Mouse (Mus musculus) ES-Bruce4 (cell line): Measurements from ENCODE around the gene Zbtb20. TPM values are rescaled to one million over a fixed set of nuclear protein-coding genes. Genes with fewer than 3 reads are reported as not detected.

Source experiments
- H3K27ac ChIP-seq: 2 replicates; pipeline ENCODE4 v1.5.1; 2012; ENCODE audit warnings: low read length, inconsistent platforms; ENCODE audit not compliant: insufficient read depth
- H3K27me3 ChIP-seq: 2 replicates; pipeline ENCODE4 v1.6.1; 2012; ENCODE audit warnings: mild to moderate bottlenecking, low read length, inconsistent platforms; ENCODE audit not compliant: control insufficient read depth, poor library complexity, insufficient read depth, severe bottlenecking
- H3K36me3 ChIP-seq: 2 replicates; pipeline ENCODE4 v1.6.1; 2012; ENCODE audit warnings: inconsistent platforms, mild to moderate bottlenecking, low read length, moderate library complexity; ENCODE audit not compliant: control insufficient read depth, poor library complexity, insufficient read depth, severe bottlenecking
- H3K4me1 ChIP-seq: one replicate; pipeline ENCODE4 v1.8.1; 2011; ENCODE audit warnings: low read length; ENCODE audit not compliant: control insufficient read depth, insufficient read depth
- H3K4me3 ChIP-seq: 2 replicates; pipeline ENCODE4 v1.5.1; 2011; ENCODE audit warnings: low read depth, mild to moderate bottlenecking, low read length
- H3K9ac ChIP-seq: 2 replicates; pipeline ENCODE4 v1.6.1; 2012; ENCODE audit warnings: low read depth, mild to moderate bottlenecking, inconsistent platforms; ENCODE audit not compliant: poor library complexity, severe bottlenecking
- H3K9me3 ChIP-seq: replicated peaks from 2 replicates; pipeline ENCODE4 v1.6.1; 2012; ENCODE audit warnings: mild to moderate bottlenecking, low read length, inconsistent platforms; ENCODE audit not compliant: control insufficient read depth, poor library complexity, insufficient read depth, severe bottlenecking
- CTCF ChIP-seq: IDR thresholded peaks from one replicate; pipeline ENCODE4 v1.8.1; 2011; ENCODE audit warnings: low read depth, low read length
- EP300 ChIP-seq: IDR thresholded peaks from 2 replicates; pipeline ENCODE4 v1.6.1; 2011; ENCODE audit warnings: low read depth, low read length; ENCODE audit not compliant: insufficient read depth
- POLR2A ChIP-seq: IDR thresholded peaks from one replicate; pipeline ENCODE4 v1.8.1; 2011; ENCODE audit warnings: low read length; ENCODE audit not compliant: insufficient read depth
- polyA plus RNA-seq: library from polyadenylated mRNA; stranded (reverse); fragments of >200 nt; gene quantifications from 2 replicates; pipeline ENCODE4 v1.2.4, GENCODE M21; 2011; ENCODE audit warnings: low read depth; ENCODE audit not compliant: missing spikeins, insufficient read depth, insufficient read length

The Zbtb20 gene
- polyA plus RNA-seq, 1 experiment, result 9.9 TPM

DNA sequence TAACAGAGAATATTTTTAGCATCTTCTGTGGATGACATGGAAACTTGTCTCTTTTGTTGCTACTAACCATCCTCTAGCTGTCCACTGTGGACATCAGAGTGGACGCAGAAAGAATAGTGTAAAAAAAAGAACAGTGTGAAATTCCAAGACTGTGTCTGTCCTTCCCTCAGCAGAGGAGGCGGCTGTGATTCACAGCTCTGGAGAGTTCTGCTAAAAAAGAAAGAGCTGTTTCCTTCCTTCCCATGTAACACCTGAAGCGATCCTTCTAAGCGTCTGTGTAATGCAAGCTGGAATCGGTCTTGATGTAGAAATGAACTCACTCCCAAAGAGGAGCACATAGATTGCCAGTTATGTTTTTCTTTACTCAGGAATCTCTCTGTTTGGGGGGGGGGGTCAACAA lies 512.7 kb downstream of the Zbtb20 start:
- Histone ChIP-seq H3K36me3 (no peaks in the 10 kb centered on the region), H3K4me1 (no peaks in the 10 kb centered on the region), H3K9ac (no peak overlapping the region), H3K9me3 (no peaks in the 10 kb centered on the region), H3K27me3 (no peaks in the 10 kb centered on the region), H3K27ac (no peak overlapping the region), H3K4me3 (no peak overlapping the region)
- TF ChIP-seq POLR2A, result no peak

DNA sequence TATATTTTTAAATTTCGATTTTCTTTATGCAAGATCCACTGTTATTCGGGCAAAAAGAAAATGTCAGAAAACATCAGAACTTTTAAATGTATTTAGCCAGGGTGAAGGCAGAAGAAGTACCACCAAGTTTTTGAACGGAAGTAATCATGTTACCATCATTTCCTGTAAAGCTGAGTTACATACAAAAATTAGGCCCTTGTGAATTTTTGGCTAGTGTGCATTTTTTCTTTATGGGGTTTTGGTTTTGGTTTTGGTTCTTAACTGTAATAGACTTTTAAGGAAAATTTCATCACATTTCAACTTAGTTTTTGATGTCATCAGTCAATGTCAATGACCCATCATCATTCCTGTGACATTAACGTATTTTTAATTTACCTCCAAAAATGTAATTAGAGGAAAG lies 514.7 kb downstream of the Zbtb20 start:
- no peaks in the 10 kb centered on the region for H3K36me3 ChIP-seq
- no peak overlapping the region for H3K9ac ChIP-seq
- no peak overlapping the region for H3K4me3 ChIP-seq
- no peaks in the 10 kb centered on the region for H3K9me3 ChIP-seq
- no peak overlapping the region for H3K27ac ChIP-seq
- H3K4me1 ChIP-seq, result no peaks in the 10 kb centered on the region
- TF ChIP-seq EP300 (no peak), CTCF (no peak), POLR2A (no peak)
- H3K27me3 ChIP-seq, result no peaks in the 10 kb centered on the region

DNA sequence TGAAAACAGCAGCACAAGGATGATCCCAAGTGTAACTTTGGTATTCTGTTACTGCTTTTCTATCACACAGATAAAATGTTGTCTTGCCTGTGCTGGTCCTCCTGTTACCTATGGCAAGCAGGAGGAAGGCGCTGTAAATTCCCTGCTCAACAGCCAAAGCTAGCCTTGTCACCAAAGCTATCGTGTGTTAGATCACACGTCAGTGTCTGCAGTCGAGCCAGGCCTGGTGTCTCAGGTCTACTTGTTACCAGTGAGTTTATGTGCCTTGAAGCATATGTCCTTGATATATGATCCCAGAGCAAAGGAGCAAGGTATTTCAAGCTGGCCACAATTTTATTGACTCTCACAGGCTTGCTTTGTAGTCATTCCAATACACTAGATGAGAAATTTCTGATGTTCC lies 517.7 kb downstream of the Zbtb20 start:
- Histone ChIP-seq H3K27ac (no peak overlapping the region), H3K27me3 (no peaks in the 10 kb centered on the region), H3K4me3 (no peak overlapping the region), H3K9me3 (no peaks in the 10 kb centered on the region), H3K9ac (no peak overlapping the region), H3K36me3 (no peaks in the 10 kb centered on the region), H3K4me1 (no peaks in the 10 kb centered on the region)
- TF ChIP-seq CTCF, result no peak
- no peak for TF ChIP-seq POLR2A
- TF ChIP-seq EP300, result no peak

DNA sequence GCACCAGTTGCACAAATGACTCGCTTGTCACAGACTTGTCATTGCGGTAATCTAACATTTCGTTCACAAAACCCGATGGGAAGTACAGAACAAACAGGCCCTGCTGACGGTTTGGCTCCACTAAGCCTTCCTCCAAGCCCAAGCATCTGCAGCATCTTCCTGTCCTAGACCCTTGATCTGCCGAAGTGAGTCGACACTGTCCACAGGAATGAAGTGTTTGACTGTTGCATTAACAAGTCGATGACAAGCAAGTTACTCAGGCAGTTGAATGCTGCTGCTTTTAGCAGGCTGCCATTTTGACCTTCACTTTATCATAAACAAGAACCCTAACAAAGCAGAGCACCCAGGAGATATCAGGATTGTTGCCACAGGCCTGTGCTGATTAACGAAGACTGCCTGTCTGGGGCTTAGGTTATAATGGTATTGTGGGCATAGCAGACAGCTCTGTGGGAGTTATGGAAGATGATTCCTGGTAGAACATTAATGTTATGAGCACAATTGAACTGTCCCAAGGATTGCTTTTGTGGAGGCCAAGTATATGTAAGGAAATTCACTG lies 518.4 kb downstream of the Zbtb20 start:
- Histone ChIP-seq H3K9ac (no peak overlapping the region), H3K27me3 (no peaks in the 10 kb centered on the region), H3K4me1 (no peaks in the 10 kb centered on the region), H3K9me3 (no peaks in the 10 kb centered on the region), H3K36me3 (no peaks in the 10 kb centered on the region), H3K4me3 (no peak overlapping the region), H3K27ac (no peak overlapping the region)
- no peak for TF ChIP-seq CTCF
- no peak for TF ChIP-seq POLR2A
- no peak for TF ChIP-seq EP300

DNA sequence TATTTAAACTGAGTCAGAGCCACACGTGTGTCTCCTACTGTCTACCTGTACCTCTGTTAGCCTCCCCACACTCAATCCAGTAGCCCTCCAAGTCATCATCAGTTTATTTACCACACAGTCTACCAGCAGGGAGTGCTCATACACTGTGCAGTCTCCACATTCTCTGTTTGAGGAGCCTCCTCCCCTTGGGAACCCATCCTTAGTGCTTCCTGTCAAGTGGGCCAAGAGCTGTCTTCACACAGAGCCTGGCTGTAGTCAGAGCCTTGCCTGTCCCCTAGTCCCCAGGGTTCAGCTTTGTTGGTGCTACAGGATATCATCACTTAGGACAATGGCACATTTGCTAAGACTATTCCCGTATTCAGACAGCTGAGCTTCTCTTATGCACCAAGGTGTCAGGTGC lies 519.1 kb downstream of the Zbtb20 start:
- no peaks in the 10 kb centered on the region for H3K9me3 ChIP-seq
- H3K27me3 ChIP-seq, result no peaks in the 10 kb centered on the region
- H3K9ac ChIP-seq, result no peak overlapping the region
- no peak for TF ChIP-seq POLR2A
- no peak for TF ChIP-seq EP300
- TF ChIP-seq CTCF, result no peak
- H3K4me3 ChIP-seq, result no peak overlapping the region
- no peaks in the 10 kb centered on the region for H3K4me1 ChIP-seq
- H3K27ac ChIP-seq, result no peak overlapping the region
- H3K36me3 ChIP-seq, result no peaks in the 10 kb centered on the region

DNA sequence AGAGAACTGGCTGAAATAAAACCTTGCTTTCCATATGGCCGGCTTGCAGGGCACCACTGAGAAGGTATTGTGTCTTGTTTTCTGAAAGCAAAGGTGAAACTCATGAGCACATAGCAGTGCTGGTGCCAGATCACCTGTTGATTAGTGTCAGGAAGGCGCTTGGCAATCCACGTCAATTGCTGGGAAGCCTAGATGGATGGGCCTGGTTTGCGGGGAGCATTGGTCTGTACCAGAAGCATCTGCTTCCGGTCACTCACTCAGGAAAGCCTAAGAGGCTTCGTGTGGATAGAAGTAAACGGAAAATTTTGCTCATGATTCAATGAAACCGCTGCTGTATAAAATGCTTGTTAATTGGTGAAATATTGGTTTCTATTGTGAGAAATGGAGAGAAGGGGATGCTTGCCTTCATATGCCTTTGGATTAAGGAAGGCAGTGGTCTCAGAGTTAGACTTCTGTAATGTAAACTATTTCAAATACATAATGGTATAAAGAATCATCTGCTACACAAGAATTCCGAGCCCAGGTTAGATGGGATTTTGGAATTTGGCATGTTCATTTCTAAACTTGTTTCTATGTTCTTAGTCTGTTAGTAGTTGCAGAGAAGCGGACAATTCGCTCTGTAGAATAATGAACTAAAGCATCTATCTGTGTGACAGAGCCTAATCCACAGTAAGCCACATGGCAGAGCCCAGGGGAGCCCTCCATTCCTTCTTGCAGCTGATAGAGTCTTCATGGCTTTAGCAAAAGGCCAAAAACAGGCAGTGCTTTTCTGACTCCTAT lies 521.4 kb downstream of the Zbtb20 start:
- Histone ChIP-seq H3K4me3 (no peak overlapping the region), H3K27me3 (no peaks in the 10 kb centered on the region), H3K4me1 (no peaks in the 10 kb centered on the region), H3K9ac (no peak overlapping the region), H3K27ac (no peak overlapping the region), H3K36me3 (no peaks in the 10 kb centered on the region), H3K9me3 (no peaks in the 10 kb centered on the region)
- TF ChIP-seq EP300 (no peak), POLR2A (no peak), CTCF (no peak)
